Mouse (Mus musculus): ENCODE data around the gene Tmem210.

Tmem210 gene

DNA sequence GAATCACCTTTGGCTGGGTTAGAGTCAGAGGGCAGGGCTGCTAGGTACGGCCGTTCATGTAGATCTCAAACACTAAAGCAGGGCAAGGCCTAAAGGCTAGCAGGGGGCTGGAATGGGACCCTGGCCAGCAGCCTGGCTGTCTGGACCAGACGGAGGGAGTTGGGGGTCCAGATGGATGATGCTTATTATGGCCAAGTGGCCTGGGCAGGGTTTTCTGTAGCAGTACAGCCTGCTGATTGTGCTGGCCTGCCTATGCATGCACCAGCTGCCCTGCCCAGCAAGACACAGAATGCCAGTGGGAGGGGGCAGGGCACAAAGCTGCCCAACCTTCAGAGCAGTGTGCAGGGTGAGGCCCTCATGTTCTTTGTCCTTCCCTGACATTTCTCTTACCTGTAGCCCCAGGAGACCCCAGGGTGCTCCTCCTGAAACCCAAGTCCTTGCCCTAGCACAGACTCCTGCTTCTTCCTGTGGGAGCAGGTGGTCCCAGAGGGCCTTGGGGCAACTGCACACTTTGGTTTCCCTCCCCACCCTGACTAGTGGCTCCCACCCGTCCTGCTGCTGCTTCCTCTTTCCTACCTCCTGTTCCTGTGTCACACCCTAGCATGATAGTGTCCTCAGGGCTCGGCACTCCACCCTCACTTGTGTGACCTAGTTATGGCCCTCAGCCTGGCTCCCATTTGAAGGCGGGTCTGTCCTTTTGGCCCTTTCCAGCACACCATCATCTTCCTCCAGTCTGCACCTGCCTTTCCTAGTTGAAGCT is 21.9 kb upstream of the Tmem210 start:
- DNase-seq (ENCODE audit: low read depth): no peak

DNA sequence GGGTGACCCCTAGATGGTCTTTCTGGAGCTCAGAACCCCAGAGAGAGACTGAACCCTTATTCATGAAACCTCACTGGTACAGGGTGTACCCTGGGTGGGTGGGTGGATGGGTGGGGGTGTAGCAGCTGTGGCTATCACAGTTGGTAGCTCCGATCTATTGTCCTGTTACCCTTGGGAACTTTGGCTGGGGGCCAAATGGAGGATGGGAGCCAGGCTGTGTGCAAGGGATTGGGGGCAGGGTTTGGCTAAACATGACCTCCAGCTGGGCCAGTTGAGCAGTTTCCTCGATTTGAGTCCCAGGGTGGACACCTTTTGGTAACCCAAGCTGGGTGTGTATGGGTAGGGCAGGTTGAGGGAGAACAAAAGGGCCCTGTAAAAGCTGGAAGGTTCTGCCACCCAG is 21.2 kb upstream of the Tmem210 start:
- DNase-seq (ENCODE audit: low read depth): no peak

DNA sequence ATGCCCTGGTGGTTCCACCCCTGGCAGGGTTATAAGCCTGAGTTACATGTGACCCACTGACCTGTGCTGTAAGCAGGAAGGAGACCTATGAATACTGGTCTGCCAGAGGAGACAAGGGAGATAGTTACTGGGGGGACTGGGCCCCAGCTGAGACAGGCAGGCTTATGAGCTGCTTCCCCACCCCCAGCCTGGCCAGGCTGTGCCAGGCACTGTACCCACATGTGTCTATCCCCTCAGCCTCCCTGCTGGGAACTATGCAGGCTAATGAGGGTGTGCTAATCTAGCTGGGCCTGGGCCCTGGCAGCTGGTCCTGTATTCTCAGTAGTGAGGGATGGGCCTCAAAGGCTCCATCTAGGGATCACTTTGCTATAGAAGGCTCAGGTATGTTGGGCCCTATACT is 20.7 kb upstream of the Tmem210 start:
- no peak for DNase-seq (ENCODE audit: low read depth)

DNA sequence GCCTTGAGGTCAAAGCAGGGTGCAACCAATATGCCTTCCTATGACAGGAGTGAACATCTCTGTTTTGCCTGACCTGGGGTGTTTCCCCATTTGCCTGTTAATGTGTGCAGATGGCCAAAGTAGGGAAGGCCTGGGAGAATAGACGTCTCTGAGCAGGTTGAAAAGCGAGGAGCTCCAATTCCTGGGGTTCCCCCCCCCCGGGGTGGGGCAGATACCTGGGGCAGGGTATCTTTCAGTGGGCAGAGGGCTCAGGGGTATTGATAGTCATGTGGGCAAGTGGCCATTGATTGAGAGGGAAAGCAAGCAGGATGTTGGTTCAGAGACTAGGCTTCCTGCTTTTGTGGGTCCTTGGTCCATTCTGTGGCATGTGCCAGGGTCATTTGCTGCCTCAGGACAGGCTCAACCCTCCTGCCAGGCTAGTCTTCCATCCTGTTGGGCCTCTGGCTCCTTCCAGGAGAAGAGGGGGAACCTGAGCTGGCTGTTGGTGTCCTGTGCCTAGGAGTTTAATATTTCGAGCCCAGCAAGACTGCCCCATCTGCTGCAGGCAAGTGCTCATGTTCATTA is 20.1 kb upstream of the Tmem210 start:
- DNase-seq (ENCODE audit: low read depth): no peak

DNA sequence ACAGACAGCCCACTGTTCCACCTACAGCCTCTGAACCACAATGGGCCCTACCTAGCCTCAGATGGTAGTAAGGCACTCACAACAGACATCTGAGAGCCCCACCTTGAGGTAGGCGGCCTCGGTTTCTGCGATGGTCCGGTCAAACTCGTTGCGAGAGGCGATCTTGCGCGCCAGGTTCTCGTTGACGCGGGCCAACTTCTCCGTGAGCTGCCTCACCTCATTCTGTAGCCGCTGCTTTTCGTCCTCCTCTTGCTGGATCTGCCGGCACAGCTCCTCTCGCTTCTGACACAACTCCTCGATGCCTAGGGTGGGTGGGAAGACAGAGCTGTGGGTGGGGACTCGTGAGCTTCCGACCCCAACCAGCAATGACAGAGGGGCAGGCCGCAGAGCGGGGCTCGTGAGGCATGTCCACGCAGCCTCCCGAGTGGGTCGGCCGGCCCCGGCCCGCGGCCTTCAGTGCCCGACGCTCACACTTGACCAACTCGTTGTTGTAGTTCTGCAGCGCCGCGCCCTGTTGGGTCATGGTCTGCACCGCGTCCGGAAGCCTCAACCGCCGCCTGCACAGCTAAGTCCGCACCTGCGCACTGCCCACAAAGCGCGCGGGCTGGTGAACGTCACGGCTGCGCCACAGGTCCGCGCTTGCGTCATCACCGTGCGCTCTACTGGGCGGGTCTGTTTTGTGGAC is 16.0 kb upstream of the Tmem210 start, which contains the start of the genes Ssna1 and Anapc2:
Ssna1 (minus strand) TSS at position 612 of the 685 bp plus-strand sequence.
Anapc2 (plus strand) TSS at position 652 of the 685 bp plus-strand sequence.
- peak; percentile 98 for DNase-seq (ENCODE audit: low read depth)

DNA sequence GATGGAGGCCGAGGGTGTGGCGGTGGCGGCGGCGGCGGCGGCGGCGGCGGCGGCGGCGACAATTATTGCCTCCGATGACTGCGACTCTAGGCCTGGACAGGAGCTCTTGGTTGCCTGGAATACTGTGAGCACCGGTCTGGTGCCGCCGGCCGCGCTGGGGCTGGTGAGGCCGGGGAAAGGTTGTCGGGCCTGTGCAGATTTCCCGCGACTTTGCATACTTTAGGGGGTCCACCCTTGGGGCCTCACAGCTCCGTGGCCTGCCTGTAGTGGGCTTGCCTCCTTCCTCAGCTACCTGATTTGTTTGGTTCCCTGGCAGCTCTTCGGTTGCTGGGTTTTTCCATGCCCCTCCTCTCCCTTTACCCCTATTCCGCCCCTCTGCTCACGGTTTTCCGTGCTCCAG is 15.4 kb upstream of the Tmem210 start:
- DNase-seq (ENCODE audit: low read depth): no peak

DNA sequence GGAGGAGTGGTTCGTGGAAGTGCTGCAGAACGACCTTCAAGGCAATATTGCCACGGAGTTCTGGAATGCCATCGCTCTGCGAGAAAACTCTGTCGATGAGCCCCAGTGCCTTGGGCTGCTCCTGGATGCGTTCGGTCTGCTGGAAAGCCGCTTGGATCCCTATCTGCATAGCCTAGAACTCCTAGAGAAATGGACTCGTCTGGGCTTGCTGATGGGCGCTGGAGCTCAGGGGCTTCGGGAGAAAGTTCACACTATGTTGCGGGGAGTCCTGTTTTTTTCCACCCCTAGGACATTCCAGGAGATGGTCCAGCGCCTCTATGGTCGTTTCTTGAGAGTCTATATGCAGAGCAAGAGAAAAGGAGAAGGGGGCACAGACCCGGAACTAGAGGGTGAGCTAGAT is 14.9 kb upstream of the Tmem210 start:
- no peak for DNase-seq (ENCODE audit: low read depth)

DNA sequence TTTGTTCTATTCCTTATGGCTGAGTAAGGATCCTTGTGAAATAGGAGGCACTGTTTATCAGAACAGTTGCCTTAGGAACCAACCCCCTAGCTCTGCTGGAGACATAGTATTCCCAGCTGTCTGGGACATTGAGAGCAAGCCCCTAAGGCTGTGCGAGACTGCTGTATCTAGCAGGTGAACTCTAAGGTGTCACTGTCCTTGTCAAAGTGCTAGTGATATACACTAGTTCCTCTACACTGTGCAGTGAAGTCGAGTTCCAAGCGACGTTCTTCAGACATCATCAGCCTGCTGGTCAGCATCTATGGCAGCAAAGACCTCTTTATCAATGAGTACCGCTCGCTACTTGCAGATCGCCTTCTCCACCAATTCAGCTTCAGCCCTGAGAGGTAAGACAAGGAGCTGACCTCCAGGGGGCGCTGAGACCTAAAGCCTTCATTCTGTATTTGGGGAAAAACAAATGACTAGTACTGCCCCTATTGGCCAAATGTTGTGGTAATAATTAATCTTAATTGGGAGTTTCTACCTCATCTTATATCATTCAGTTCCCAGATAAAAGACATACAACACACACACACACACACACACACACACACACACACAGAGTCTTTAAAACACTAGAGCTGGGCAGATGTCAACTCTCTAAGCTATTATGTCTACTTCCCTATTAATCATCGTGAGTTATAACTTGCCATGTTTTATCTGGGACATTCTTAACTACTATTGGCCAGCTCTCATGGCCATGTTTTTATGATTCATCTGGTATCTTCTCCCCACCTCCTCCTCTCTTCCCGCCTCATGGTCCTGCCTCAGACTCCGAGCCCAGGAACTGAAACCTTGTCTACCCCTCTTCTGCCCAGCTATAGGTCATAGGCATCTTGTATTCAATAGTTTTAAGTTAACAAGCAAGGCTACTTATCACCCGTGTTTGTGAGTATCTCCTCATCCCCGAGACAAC is 8.7 kb upstream of the Tmem210 start:
- peak; percentile 94 for DNase-seq (ENCODE audit: low read depth)

DNA sequence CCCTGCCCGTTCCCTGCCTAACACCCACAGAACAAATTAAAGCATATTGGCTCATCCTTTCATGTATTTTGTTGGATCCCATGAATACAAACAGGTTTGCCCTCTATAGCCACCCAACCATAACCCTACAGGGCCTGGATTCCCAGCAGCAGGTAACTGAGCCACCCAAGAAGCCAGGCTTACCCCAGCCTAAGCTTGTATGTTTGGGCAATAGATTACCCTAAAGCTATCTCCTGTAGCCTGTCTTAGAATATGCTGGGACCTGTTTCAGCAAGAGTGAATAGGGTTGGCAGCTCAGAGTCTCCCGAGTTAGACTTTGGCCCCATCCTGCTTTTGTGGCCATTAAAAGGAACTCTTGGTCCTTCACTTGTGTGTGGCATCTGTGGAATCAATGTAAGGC is 2.4 kb upstream of the Tmem210 start:
- no peak for DNase-seq (ENCODE audit: low read depth)

DNA sequence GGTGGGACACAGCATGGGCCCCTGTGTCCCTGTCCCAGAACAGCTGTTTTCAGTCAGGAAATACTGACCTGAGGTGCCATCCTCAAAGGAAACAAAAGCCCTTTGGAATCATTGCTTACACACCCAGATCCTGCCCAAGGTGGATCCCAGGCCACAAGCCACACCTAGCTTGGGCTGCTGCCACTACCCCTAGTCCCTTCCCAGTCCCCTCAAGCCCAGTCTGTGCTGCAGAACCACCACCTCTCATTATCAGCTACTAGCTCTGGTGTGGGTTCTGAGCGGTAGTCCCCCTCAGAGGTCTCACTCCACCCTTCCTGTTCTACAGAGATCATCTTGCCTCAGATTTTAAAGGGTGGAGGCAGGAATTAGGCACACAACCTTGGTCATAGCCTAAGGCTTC is 1.6 kb upstream of the Tmem210 start:
- no peak for DNase-seq (ENCODE audit: low read depth)

DNA sequence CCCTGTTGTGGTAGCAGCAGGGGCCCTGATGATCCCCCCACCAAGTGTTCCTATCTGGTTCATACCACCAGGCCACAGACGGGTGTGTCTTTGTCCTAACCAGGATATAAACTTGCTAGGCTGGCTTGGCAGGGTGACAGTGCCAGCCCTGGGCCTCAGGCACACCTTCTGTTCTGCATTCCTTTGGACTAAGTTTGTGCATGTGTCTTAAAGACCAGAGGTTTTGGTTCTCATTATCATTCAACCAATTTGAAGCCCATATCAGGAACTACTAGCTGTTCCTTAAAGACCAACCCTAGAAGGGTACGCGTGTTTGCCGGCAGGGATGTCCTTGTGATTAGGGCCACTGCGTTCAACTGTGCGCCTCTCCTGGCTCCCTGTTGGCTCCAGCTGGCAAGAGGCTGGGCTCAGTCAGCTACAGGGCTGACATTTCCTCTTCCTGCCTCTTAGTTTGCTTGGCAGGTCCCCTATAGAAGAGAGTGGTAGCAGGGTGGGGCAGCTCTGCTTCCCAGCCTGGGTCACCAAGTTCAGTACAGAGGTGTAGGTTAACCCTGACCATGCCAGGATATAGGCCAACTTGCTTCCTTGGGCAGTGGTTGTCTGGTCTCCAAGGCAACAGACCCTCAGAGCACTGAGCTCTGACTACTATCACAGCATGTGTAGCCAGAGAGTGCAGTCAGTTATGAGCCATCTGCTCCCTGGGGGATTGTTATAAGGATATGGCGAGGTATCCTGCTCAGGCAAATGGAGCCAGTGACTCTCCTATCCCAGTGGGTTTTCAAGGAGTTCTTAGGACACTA is 908 bp upstream of the Tmem210 start:
- DNase-seq (ENCODE audit: low read depth): no peak

DNA sequence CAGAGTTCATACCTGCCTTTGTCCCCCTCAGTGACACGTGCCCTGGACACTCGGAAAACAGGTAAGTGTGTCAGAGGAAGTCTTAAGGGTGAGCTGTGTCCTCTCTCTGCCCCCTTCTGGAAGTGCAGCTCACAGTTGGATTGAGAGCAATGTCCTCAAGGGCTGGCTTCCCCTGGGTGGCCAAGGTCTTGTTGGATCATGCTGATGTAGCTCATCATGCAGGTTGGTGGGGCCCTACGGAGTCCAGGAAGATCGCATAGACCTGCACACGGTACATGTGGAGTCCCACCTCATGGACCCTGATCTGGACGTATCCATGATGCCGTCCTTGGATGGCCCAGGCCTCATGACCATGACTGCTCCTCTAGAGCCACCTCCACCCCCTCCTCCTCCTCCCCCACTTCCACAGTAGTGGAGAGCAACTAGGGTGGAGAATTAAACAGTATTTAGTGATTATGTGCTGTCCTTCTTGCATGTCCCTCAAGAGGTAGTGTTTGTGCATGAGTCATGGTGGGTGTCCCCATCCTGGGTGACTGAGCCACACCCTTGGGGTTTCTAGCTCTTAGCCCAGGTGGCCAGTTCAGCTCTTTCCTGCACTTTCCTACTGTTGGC is 895 bp downstream of the Tmem210 start:
- no peak for DNase-seq (ENCODE audit: low read depth)

DNA sequence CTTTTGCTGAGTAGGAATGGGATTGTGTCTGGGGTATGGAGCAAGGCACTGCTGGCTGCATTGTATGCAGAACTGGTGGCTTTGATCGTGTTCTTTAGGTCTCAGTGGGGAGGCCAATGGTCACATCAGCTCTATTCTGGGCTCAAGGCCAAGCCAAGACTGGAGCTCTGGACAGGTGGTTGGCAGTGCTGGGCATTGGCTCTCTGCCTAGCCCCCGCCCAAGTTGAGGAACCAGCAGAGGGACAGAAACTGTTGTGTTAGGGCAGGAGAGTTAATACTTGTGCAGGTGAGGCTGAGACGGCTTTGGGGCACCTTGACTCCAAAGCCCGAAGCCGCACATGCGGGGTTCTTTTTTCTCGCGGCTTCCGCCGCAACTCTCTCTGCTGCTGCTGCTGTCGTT is 1.7 kb downstream of the Tmem210 start, which contains the start of gene Lrrc26:
Lrrc26 (plus strand) TSS at position 265 of the 400 bp plus-strand sequence.
- DNase-seq (ENCODE audit: low read depth): no peak

DNA sequence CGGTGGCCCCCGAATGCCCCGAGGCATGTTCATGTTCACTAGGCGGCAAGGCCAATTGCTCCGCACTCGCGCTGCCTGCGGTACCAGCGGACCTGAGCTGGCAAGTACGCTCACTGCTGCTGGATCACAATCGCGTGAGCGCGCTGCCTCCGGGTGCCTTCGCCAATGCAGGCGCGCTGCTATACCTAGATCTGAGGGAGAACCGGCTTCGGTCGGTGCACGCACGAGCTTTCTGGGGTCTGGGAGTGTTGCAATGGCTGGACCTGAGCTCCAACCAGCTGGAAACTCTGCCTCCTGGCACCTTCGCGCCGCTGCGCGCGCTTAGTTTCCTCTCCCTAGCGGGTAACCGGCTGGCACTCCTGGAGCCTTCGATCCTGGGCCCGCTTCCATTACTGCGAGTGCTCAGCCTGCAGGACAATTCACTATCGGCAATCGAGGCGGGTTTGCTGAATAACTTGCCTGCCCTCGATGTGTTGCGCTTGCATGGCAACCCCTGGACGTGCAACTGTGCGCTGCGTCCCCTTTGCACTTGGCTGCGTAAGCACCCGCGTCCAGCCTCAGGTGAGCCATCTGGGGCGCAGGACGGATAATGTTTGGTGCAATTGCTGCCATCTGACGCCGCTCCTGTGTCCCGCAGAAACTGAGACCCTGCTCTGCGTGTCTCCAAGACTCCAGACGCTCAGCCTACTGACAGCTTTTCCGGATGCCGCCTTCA is 2.3 kb downstream of the Tmem210 start:
- no peak for DNase-seq (ENCODE audit: low read depth)

DNA sequence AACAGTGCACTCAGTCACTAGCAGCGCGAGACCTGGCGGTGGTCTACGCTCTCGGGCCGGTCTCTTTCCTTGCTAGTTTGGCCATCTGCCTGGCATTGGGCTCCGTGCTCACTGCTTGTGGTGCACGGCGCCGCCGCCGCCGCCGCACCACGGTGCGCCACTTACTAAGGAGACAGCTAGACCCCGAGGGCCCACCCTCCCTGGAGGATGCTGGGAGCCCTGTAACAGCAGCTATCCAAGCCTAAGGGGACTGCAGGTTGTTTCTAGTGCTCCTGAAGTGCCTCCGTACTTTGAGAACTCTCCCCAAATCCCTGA is 2.8 kb downstream of the Tmem210 start:
- DNase-seq (ENCODE audit: low read depth): no peak

DNA sequence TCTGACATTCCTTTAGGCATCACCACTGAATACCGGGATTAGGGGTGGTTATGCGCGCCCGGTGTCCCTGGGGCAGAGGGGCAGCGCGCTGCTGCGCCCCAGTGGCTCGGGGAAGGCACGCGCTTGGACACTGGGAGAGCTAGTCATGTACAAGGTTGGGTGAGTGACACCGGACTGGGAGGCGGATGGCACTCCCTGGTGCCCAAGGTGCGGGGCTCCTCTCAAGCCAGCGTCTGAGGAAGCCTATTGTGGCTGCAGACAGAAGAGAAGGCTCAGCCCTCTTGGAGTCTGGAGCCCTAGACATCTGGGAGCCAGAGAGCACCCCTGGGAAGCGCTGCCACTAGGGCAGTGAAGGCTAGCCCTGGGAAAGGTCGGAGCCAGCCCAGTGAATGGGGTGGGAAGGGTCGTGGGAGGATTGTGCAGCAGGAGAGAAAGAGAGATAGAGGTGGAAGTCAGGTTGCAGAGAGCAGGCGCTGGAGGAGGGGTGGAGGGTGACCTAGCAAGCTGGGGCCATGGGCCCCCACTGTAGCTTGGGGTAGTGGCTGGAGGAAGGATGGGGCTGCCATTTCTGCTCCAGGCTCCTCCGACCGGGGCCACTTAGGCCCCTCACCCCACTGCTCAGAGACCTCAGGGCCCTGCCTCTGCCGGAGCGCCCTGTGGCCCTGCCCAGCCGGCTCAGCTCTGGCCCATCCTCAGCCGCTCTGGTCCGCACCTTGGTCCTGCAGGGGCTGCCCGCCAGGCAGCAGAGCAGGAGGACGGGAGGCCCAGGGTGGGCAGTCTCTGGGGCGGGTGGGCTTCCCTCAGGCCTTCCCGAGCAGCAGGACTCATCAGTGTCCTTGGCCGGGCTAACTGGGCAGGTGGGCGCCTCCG is 3.5 kb downstream of the Tmem210 start:
- DNase-seq (ENCODE audit: low read depth): no peak

DNA sequence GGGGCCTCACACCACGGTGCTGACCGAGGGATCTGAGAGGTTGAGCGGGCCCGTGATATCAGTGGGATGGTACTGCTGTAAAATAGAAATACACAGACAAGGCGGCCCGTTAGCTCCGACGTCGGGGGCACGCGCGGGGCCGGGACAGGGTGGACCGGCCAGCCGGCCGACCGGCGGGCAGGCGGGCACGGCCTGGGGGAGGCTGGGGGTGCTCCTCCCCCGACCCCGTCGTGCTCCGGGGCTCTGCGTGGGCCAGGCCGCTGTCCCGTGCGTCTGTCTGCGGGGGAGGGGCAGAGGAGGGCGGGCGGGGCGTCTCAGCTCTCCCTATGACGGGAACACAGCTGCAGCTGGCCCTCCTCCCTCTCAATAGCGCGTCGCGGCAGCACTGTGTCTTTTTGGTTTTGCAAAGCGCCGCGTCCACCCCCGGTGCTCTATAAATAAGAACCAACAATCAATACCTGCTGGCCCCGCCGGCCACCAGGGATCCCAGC is 4.2 kb downstream of the Tmem210 start:
- no peak for DNase-seq (ENCODE audit: low read depth)

DNA sequence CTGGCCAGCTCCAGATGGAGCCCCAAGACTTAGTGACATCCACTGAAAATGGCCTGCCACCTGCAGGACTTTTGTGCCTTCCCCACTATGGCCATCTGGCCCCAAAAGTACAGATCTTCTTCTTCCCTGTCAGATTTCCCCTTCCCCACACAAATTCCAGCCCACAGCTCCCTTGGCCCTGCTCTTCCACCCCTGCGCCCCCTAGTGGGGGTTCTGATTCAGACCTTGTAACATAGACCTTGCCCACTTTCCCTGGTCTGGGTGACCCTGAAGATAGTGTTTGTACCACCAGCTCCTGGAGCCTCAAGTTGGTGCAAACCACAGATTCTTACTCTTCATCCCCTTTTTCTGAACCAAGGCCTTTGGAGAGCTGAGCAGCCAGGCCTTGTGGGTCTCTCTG is 4.9 kb downstream of the Tmem210 start:
- peak; percentile 63 for DNase-seq (ENCODE audit: low read depth)

DNA sequence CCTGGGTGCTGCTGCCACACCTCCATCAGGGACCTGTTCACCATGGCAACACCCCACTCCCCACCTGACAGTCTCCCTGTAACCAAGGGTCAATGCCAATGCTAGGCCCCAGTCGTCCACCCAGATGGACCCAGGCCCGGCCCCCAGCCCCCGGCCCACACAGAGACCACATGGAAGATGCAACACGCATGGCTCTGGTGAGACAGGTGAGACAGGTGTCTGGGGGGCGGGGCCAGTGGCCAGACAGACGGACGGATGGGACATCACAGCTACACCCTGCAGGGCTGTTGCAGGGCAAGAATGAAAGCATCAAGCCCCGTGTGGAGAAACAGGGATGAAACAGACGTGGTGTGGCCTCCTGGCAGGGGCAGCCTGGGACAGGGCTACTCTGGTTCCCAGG is 5.8 kb downstream of the Tmem210 start:
- DNase-seq (ENCODE audit: low read depth): no peak

Data from c-Kit-positive CD71-negative TER-119-negative erythroid progenitor cells, embryonic 14.5 days (primary cell).